Mouse (Mus musculus): ENCODE measurements around the gene Sun1.

The Sun1 gene

GRCm38 (mm10) chr5:139199995-139200769, at the start of gene Sun1:
Gene Sun1, plus strand, starts transcription at chr5:139200637.
- peak; percentile 98 for DNase-seq (ENCODE audit: low spot score)

- DNase-seq (ENCODE audit: low spot score), result no peak
Measured at GRCm38 (mm10) chr5:139160899-139161298, 39.5 kb upstream of the Sun1 start.

- DNase-seq (ENCODE audit: low spot score), result no peak
Measured at GRCm38 (mm10) chr5:139161632-139162031, 38.8 kb upstream of the Sun1 start.

- DNase-seq (ENCODE audit: low spot score), result no peak
Measured at GRCm38 (mm10) chr5:139166781-139167361, 33.6 kb upstream of the Sun1 start.

- DNase-seq (ENCODE audit: low spot score), result no peak
Measured at GRCm38 (mm10) chr5:139167548-139167947, 32.9 kb upstream of the Sun1 start.

GRCm38 (mm10) chr5:139171929-139172328, 28.5 kb upstream of the Sun1 start:
- no peak for DNase-seq (ENCODE audit: low spot score)

- DNase-seq (ENCODE audit: low spot score), result no peak
Measured at GRCm38 (mm10) chr5:139174141-139174540, 26.3 kb upstream of the Sun1 start.

- DNase-seq (ENCODE audit: low spot score), result peak; percentile 78
Measured at GRCm38 (mm10) chr5:139174556-139175547, 25.6 kb upstream of the Sun1 start.

GRCm38 (mm10) chr5:139178895-139179631, 21.4 kb upstream of the Sun1 start:
- DNase-seq (ENCODE audit: low spot score), result peak; percentile 77

- DNase-seq (ENCODE audit: low spot score), result no peak
Measured at GRCm38 (mm10) chr5:139183131-139183530, 17.3 kb upstream of the Sun1 start.

- no peak for DNase-seq (ENCODE audit: low spot score)
Measured at GRCm38 (mm10) chr5:139183601-139184000, 16.8 kb upstream of the Sun1 start.

GRCm38 (mm10) chr5:139184897-139185296, 15.5 kb upstream of the Sun1 start:
- no peak for DNase-seq (ENCODE audit: low spot score)

GRCm38 (mm10) chr5:139189726-139190125, 10.7 kb upstream of the Sun1 start:
- DNase-seq (ENCODE audit: low spot score), result no peak

- DNase-seq (ENCODE audit: low spot score), result no peak
Measured at GRCm38 (mm10) chr5:139190958-139191357, 9.5 kb upstream of the Sun1 start.

- no peak for DNase-seq (ENCODE audit: low spot score)
Measured at GRCm38 (mm10) chr5:139198779-139199178, 1.7 kb upstream of the Sun1 start.

GRCm38 (mm10) chr5:139199636-139199994, 822 bp upstream of the Sun1 start:
- no peak for DNase-seq (ENCODE audit: low spot score)

- no peak for DNase-seq (ENCODE audit: low spot score)
Measured at GRCm38 (mm10) chr5:139200770-139201569, 533 bp downstream of the Sun1 start.

GRCm38 (mm10) chr5:139202127-139202526, 1.7 kb downstream of the Sun1 start:
- no peak for DNase-seq (ENCODE audit: low spot score)

- DNase-seq (ENCODE audit: low spot score), result no peak
Measured at GRCm38 (mm10) chr5:139203312-139203711, 2.9 kb downstream of the Sun1 start.

- peak; percentile 13 for DNase-seq (ENCODE audit: low spot score)
Measured at GRCm38 (mm10) chr5:139206081-139206480, 5.6 kb downstream of the Sun1 start.

- DNase-seq (ENCODE audit: low spot score), result no peak
Measured at GRCm38 (mm10) chr5:139206525-139206924, 6.1 kb downstream of the Sun1 start.
